Mouse (Mus musculus) liver, embryonic 16.5 days (tissue): ENCODE measurements at regions not wholly inside any gene's neighbourhood (a gene's known extent, or its start where the extent isn't known, plus 50 kb on each side); places are given as distances from the start of the nearest gene placed in this dataset.

Experiments
- ATAC-seq: fragments of 200-750 bp; cut with Nextera tagmentation; 2 replicates; pipeline ENCODE4 v1.8.0; 2017; ENCODE audit warnings: low read depth, mild to moderate bottlenecking, moderate number of reproducible peaks, moderate library complexity
- H3K27ac ChIP-seq: fragments of 300-500 bp; sonication (generic); 2 replicates; pipeline ENCODE4 v1.5.1; 2014; ENCODE audit warnings: mild to moderate bottlenecking, low read length
- H3K27me3 ChIP-seq: fragments of 300-500 bp; sonication (generic); 2 replicates; pipeline ENCODE4 v1.6.1; 2014; ENCODE audit warnings: low read depth, low read length, mixed read lengths; ENCODE audit not compliant: control insufficient read depth, insufficient read depth
- H3K36me3 ChIP-seq: fragments of 300-500 bp; sonication (generic); 2 replicates; pipeline ENCODE4 v1.6.1; 2014; ENCODE audit warnings: mild to moderate bottlenecking; ENCODE audit not compliant: control insufficient read depth, insufficient read depth
- H3K4me1 ChIP-seq: fragments of 300-500 bp; sonication (generic); 2 replicates; pipeline ENCODE4 v1.6.1; 2014; ENCODE audit warnings: low read depth, low read length, mixed read lengths; ENCODE audit not compliant: control insufficient read depth
- H3K4me2 ChIP-seq: fragments of 300-500 bp; sonication (generic); 2 replicates; pipeline ENCODE4 v1.6.1; 2014; ENCODE audit warnings: low read depth, low read length, mixed read lengths
- H3K4me3 ChIP-seq: fragments of 300-500 bp; sonication (generic); 2 replicates; pipeline ENCODE4 v1.5.1; 2014; ENCODE audit warnings: low read depth, mild to moderate bottlenecking, low read length
- H3K9ac ChIP-seq: fragments of 300-500 bp; sonication (generic); 2 replicates; pipeline ENCODE4 v1.6.1; 2014; ENCODE audit warnings: low read depth, low read length
- H3K9me3 ChIP-seq: fragments of 300-500 bp; sonication (generic); replicated peaks from 2 replicates; pipeline ENCODE4 v1.6.1; 2016; ENCODE audit warnings: low read length; ENCODE audit not compliant: control insufficient read depth
- WGBS: fragments of 180-500 bp; shearing (Covaris S2); extraction: QIAGEN DNeasy Blood & Tissue Kit; methylation state at CpG from one replicate; pipeline ENCODE4 v1.1.7; 2014; ENCODE audit not compliant: insufficient replicate concordance; 5-methylcytosine and 5-hydroxymethylcytosine counted together

GRCm38 (mm10) chr2:10736696-10737457 is 366.6 kb downstream of the Sfmbt2 start:
- no peak for ATAC-seq
- Histone ChIP-seq H3K9ac (no peak overlapping the region), H3K9me3 (no peaks in the 10 kb centered on the region), H3K4me2 (no peak overlapping the region), H3K4me1 (no peaks in the 10 kb centered on the region), H3K36me3 (no peaks in the 10 kb centered on the region), H3K4me3 (no peak overlapping the region), H3K27ac (no peak overlapping the region), H3K27me3 (no peaks in the 10 kb centered on the region)
- 54% methylated on average over 13 of the region's 13 CpGs for WGBS

DNA sequence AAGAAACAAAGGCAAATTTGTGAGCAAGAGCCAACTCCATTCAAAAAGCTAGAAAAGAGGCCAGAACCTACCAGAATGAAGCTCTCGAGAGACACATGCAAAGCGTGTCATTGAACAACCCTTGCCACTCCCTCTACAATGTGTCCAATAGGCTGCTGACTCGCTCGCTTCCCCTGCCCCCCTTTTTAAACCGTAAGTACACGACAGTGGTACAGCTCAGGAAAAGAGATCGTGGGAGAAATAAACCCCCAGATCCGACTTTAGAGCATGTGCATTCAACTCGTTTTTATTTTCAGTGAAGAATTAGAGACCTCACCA is 367.1 kb downstream of the Sfmbt2 start:
- no peak overlapping the region for H3K9ac ChIP-seq
- no peak overlapping the region for H3K27ac ChIP-seq
- 59% methylated on average over 9 of the region's 9 CpGs for WGBS
- no peaks in the 10 kb centered on the region for H3K36me3 ChIP-seq
- no peak overlapping the region for H3K4me3 ChIP-seq
- no peaks in the 10 kb centered on the region for H3K9me3 ChIP-seq
- H3K4me2 ChIP-seq, result no peak overlapping the region
- H3K4me1 ChIP-seq, result no peaks in the 10 kb centered on the region
- no peaks in the 10 kb centered on the region for H3K27me3 ChIP-seq
- ATAC-seq, result no peak

- H3K27ac ChIP-seq, result no peak overlapping the region
- WGBS, result 75% methylated on average over 7 of the region's 7 CpGs
- no peaks in the 10 kb centered on the region for H3K9me3 ChIP-seq
- H3K36me3 ChIP-seq, result no peaks in the 10 kb centered on the region
- no peak overlapping the region for H3K4me3 ChIP-seq
- H3K4me2 ChIP-seq, result no peak overlapping the region
- no peak for ATAC-seq
- H3K4me1 ChIP-seq, result no peaks in the 10 kb centered on the region
- no peak overlapping the region for H3K9ac ChIP-seq
- no peaks in the 10 kb centered on the region for H3K27me3 ChIP-seq
These were observed 374.8 kb downstream of the Sfmbt2 start for GRCm38 (mm10) chr2:10745127-10745526.

- no peak for ATAC-seq
- H3K9me3 ChIP-seq, result no peaks in the 10 kb centered on the region
- no peaks in the 10 kb centered on the region for H3K36me3 ChIP-seq
- H3K4me1 ChIP-seq, result no peaks in the 10 kb centered on the region
- no peak overlapping the region for H3K4me3 ChIP-seq
- H3K27ac ChIP-seq, result no peak overlapping the region
- no peak overlapping the region for H3K9ac ChIP-seq
- 61% methylated on average over 3 of the region's 3 CpGs for WGBS
- no peak overlapping the region for H3K4me2 ChIP-seq
- no peaks in the 10 kb centered on the region for H3K27me3 ChIP-seq
These were observed 385.1 kb downstream of the Sfmbt2 start for GRCm38 (mm10) chr2:10755375-10755774.

DNA sequence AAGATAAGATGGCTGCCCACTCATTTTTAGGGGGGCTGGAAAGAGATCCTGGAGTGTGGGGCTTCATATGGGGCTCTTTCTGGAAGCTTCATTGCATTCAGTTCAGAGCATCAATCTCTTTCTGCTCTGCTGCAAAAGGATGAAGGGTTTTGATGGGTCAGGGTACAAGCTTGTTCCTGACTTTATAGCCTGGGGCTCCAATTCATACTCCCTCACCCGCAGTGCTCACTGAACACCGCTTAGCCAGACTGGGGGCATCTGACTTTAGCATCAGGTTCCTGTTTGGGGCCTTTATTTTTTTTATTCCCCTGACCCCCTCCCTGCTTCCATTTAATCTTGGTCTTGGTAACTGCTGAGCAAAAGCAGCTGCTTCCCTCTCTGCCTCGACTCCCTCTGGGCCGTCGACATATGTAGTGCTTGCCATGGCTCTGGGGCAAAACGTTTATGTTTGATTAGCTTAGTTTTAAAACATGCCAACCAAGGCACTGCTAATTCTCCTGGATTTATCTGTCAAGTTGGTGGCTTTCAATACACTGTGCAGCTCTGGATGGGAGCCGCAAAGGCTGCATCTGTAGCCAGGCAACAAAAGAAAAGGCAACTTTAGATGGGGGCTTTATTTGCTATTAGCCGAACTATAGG is 387.0 kb downstream of the Sfmbt2 start:
- Histone ChIP-seq H3K27me3 (no peaks in the 10 kb centered on the region), H3K4me2 (no peak overlapping the region), H3K4me3 (no peak overlapping the region), H3K9me3 (no peaks in the 10 kb centered on the region), H3K27ac (no peak overlapping the region), H3K36me3 (no peaks in the 10 kb centered on the region), H3K4me1 (no peaks in the 10 kb centered on the region), H3K9ac (no peak overlapping the region)
- ATAC-seq, result no peak
- WGBS, result 65% methylated on average over 8 of the region's 8 CpGs

DNA sequence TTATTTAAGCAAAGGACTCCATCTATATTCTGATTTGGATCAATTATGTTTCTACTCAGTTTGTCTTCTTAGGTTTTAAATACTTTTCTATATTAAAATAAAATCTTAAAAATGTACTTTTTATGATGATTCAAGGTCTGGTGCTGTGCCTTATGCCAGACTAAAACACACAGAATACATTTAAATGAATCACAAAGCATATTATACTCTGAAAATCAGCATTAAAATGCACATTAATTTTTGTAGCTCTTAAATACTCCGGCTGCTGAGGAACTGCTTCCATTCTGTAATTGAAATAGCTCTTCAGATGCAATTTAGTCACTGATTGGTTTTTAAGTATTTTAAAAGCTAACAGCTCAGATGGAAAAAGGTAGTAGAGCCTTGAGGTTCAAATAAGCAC is 387.6 kb downstream of the Sfmbt2 start:
- H3K4me2 ChIP-seq, result no peak overlapping the region
- H3K4me3 ChIP-seq, result no peak overlapping the region
- H3K9me3 ChIP-seq, result no peaks in the 10 kb centered on the region
- no peaks in the 10 kb centered on the region for H3K4me1 ChIP-seq
- no peaks in the 10 kb centered on the region for H3K36me3 ChIP-seq
- no peak for ATAC-seq
- no peak overlapping the region for H3K9ac ChIP-seq
- WGBS, result 69% methylated on average over 1 of the region's 1 CpGs
- no peaks in the 10 kb centered on the region for H3K27me3 ChIP-seq
- no peak overlapping the region for H3K27ac ChIP-seq

GRCm38 (mm10) chr2:10762236-10762635 is 391.9 kb downstream of the Sfmbt2 start:
- no peak overlapping the region for H3K4me3 ChIP-seq
- no peak overlapping the region for H3K9ac ChIP-seq
- ATAC-seq, result no peak
- H3K9me3 ChIP-seq, result no peaks in the 10 kb centered on the region
- WGBS, result 63% methylated on average over 4 of the region's 4 CpGs
- H3K36me3 ChIP-seq, result no peaks in the 10 kb centered on the region
- no peaks in the 10 kb centered on the region for H3K27me3 ChIP-seq
- no peak overlapping the region for H3K4me2 ChIP-seq
- no peaks in the 10 kb centered on the region for H3K4me1 ChIP-seq
- H3K27ac ChIP-seq, result no peak overlapping the region

DNA sequence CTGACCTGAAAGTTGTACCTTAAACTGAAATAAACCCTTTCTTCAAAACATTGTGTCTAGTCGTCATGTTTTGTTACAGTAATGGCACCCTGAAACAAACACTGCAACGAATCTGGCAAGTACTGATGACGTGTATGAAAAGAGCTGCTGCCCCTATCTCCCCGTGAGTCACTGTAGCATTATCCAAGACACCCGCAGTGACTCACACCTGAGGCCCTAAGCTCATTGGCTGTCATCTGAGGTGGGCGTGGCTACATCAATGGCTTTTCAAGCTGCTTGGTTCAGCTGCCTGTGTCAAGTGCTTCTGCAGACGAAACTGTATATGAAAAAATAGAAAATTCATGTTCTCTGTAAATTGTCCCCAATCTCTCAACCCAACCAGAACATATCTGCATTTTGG is 388.8 kb upstream of the Prkcq start:
- no peak overlapping the region for H3K4me2 ChIP-seq
- no peak for ATAC-seq
- no peaks in the 10 kb centered on the region for H3K36me3 ChIP-seq
- no peak overlapping the region for H3K27ac ChIP-seq
- no peaks in the 10 kb centered on the region for H3K27me3 ChIP-seq
- 36% methylated on average over 7 of the region's 7 CpGs for WGBS
- no peaks in the 10 kb centered on the region for H3K9me3 ChIP-seq
- H3K4me3 ChIP-seq, result no peak overlapping the region
- no peaks in the 10 kb centered on the region for H3K4me1 ChIP-seq
- H3K9ac ChIP-seq, result no peak overlapping the region

DNA sequence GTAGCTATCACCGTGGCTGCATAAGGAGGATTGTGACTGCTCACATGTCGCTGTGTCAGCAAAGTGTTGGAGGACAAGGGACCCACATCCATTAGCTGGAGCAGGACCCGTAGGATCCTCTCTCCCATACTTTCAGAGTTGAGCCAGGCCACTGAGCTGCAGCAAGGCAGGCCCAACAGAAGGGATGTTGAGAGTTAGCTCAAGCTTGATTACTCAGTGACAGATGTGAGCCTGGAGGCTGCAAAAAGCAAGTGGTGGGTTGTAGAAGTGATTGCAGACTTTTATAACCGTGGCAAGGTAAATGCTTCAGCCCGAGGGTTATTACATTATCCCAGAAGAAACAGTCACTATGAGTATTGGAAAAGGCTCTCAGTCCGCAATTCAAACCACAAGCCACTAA is 388.3 kb upstream of the Prkcq start:
- no peak overlapping the region for H3K27ac ChIP-seq
- H3K36me3 ChIP-seq, result no peaks in the 10 kb centered on the region
- WGBS, result 55% methylated on average over 6 of the region's 6 CpGs
- no peaks in the 10 kb centered on the region for H3K27me3 ChIP-seq
- no peak overlapping the region for H3K9ac ChIP-seq
- H3K4me2 ChIP-seq, result no peak overlapping the region
- H3K4me3 ChIP-seq, result no peak overlapping the region
- H3K9me3 ChIP-seq, result no peaks in the 10 kb centered on the region
- ATAC-seq, result no peak
- no peaks in the 10 kb centered on the region for H3K4me1 ChIP-seq
